Mouse (Mus musculus): ENCODE data around the gene Zfp869. TPM values are rescaled to one million over a fixed set of nuclear protein-coding genes. Genes with fewer than 3 reads are reported as not detected.
A peak's percentile ranks its signal among the peaks of the same experiment; 100 is the strongest.
"Not testable (repeated sequence)": the region's sequence is repeated elsewhere in the genome, so short reads cannot be mapped to it uniquely, and the experiment has no call there.

The Zfp869 gene
- 5.4 TPM for polyA plus RNA-seq (2012; fragmentation: generic; extraction: Trizol)

- peaks cover 42% of the 10 kb centered on the region for H3K79me2 ChIP-seq (ENCODE audit: control insufficient read depth, insufficient read depth)
- H3K36me3 ChIP-seq (ENCODE audit: control insufficient read depth, insufficient read depth) = peaks cover 47% of the 10 kb centered on the region
- not testable (repeated sequence) for H3K4me2 ChIP-seq (ENCODE audit: low read depth); H3ac ChIP-seq (ENCODE audit: control insufficient read depth, insufficient read length); H3K27me3 ChIP-seq (ENCODE audit: control insufficient read depth, insufficient read depth, insufficient read length); H3K4me3 ChIP-seq
Measured at GRCm38 (mm10) chr8:69710624-69711023, at the start of gene Zfp869. TSS of gene Zfp869 (minus strand) at chr8:69710724.

GRCm38 (mm10) chr8:69758316-69758715 is 47.8 kb upstream of the Zfp869 start:
- H3K4me2 ChIP-seq (ENCODE audit: low read depth) = no peak overlapping the region
- peaks cover 5% of the 10 kb centered on the region for H3K36me3 ChIP-seq (ENCODE audit: control insufficient read depth, insufficient read depth)
- H3ac ChIP-seq (ENCODE audit: control insufficient read depth, insufficient read length) = no peak overlapping the region
- no peaks in the 10 kb centered on the region for H3K79me2 ChIP-seq (ENCODE audit: control insufficient read depth, insufficient read depth)
- TF ChIP-seq SRF (IDR thresholded peaks at IDR 0.05; ENCODE audit: control insufficient read depth, insufficient read length, low read depth) (no peak), TCF3 (IDR thresholded peaks at IDR 0.05; ENCODE audit: insufficient read length, low read depth) (no peak), MYOG (IDR thresholded peaks at IDR 0.05; ENCODE audit: control insufficient read depth in 1 of 3, insufficient read depth in 1 of 3, insufficient read length in 2 of 3, low read depth in 2 of 3) (no peak), POLR2AphosphoS2 (IDR thresholded peaks at IDR 0.05; ENCODE audit: insufficient read length, low read depth) (no peak), MAX (IDR thresholded peaks at IDR 0.05; ENCODE audit: low read depth) (no peak), E2F4 (IDR thresholded peaks at IDR 0.05; ENCODE audit: insufficient read depth) (no peak), TCF12 (IDR thresholded peaks at IDR 0.05; ENCODE audit: insufficient read depth, poor library complexity, severe bottlenecking) (no peak), REST (IDR thresholded peaks at IDR 0.05; ENCODE audit: insufficient read depth, insufficient read length) (no peak), USF1 (IDR thresholded peaks at IDR 0.05; ENCODE audit: low read depth) (no peak), POLR2A (IDR thresholded peaks at IDR 0.05; ENCODE audit: insufficient read length, low read depth) (no peak), MYOD1 (IDR thresholded peaks at IDR 0.05; ENCODE audit: control insufficient read depth in 1 of 3, insufficient read length in 2 of 3, low read depth in 2 of 3) (no peak)
- H3K4me3 ChIP-seq = no peak overlapping the region
- no peaks in the 10 kb centered on the region for H3K27me3 ChIP-seq (ENCODE audit: control insufficient read depth, insufficient read depth, insufficient read length)

GRCm38 (mm10) chr8:69752437-69752836 is 41.9 kb upstream of the Zfp869 start:
- TF ChIP-seq USF1 (IDR thresholded peaks at IDR 0.05; ENCODE audit: low read depth) = no peak
- TF ChIP-seq POLR2A (IDR thresholded peaks at IDR 0.05; ENCODE audit: insufficient read length, low read depth) = no peak
- no peak for TF ChIP-seq TCF12 (IDR thresholded peaks at IDR 0.05; ENCODE audit: insufficient read depth, poor library complexity, severe bottlenecking)
- TF ChIP-seq SRF (IDR thresholded peaks at IDR 0.05; ENCODE audit: control insufficient read depth, insufficient read length, low read depth) = no peak
- TF ChIP-seq POLR2AphosphoS2 (IDR thresholded peaks at IDR 0.05; ENCODE audit: insufficient read length, low read depth) = no peak
- no peak for TF ChIP-seq MAX (IDR thresholded peaks at IDR 0.05; ENCODE audit: low read depth)
- no peak for TF ChIP-seq CEBPB (IDR thresholded peaks at IDR 0.05; ENCODE audit: insufficient read depth, poor library complexity, severe bottlenecking)
- TF ChIP-seq REST (IDR thresholded peaks at IDR 0.05; ENCODE audit: insufficient read depth, insufficient read length) = no peak
- TF ChIP-seq MYOD1 (IDR thresholded peaks at IDR 0.05; ENCODE audit: control insufficient read depth in 1 of 3, insufficient read length in 2 of 3, low read depth in 2 of 3) = no peak
- TF ChIP-seq E2F4 (IDR thresholded peaks at IDR 0.05; ENCODE audit: insufficient read depth) = no peak
- TF ChIP-seq TCF3 (IDR thresholded peaks at IDR 0.05; ENCODE audit: insufficient read length, low read depth) = no peak
- no peak for TF ChIP-seq MYOG (IDR thresholded peaks at IDR 0.05; ENCODE audit: control insufficient read depth in 1 of 3, insufficient read depth in 1 of 3, insufficient read length in 2 of 3, low read depth in 2 of 3)
- no peak overlapping the region for H3ac ChIP-seq (ENCODE audit: control insufficient read depth, insufficient read length)
- no peaks in the 10 kb centered on the region for H3K36me3 ChIP-seq (ENCODE audit: control insufficient read depth, insufficient read depth)
- H3K27me3 ChIP-seq (ENCODE audit: control insufficient read depth, insufficient read depth, insufficient read length) = no peaks in the 10 kb centered on the region
- no peaks in the 10 kb centered on the region for H3K79me2 ChIP-seq (ENCODE audit: control insufficient read depth, insufficient read depth)
- no peak overlapping the region for H3K4me3 ChIP-seq
- H3K4me2 ChIP-seq (ENCODE audit: low read depth) = no peak overlapping the region

GRCm38 (mm10) chr8:69749544-69750454 is 39.3 kb upstream of the Zfp869 start, which contains the start of gene Zfp963:
TSS of gene Zfp963 (minus strand) at chr8:69749970.
- Histone ChIP-seq H3K4me3 (peak within 1 kb of the TSS; percentile 24), H3K36me3 (ENCODE audit: control insufficient read depth, insufficient read depth) (no peaks in the 10 kb centered on the region), H3K4me2 (ENCODE audit: low read depth) (peak within 1 kb of the TSS; percentile 90), H3K27me3 (ENCODE audit: control insufficient read depth, insufficient read depth, insufficient read length) (no peaks in the 10 kb centered on the region), H3K79me2 (ENCODE audit: control insufficient read depth, insufficient read depth) (no peaks in the 10 kb centered on the region), H3ac (ENCODE audit: control insufficient read depth, insufficient read length) (peak within 1 kb of the TSS; percentile 73)
- TF ChIP-seq TCF12 (IDR thresholded peaks at IDR 0.05; ENCODE audit: insufficient read depth, poor library complexity, severe bottlenecking) = no peak
- peak; percentile 99 for TF ChIP-seq POLR2A (IDR thresholded peaks at IDR 0.05; ENCODE audit: insufficient read length, low read depth)
- peak; percentile 100 for TF ChIP-seq POLR2AphosphoS2 (IDR thresholded peaks at IDR 0.05; ENCODE audit: insufficient read length, low read depth)
- peak in 1 of 3 experiments; percentile 15 for TF ChIP-seq MYOG (IDR thresholded peaks at IDR 0.05; ENCODE audit: control insufficient read depth in 1 of 3, insufficient read depth in 1 of 3, insufficient read length in 2 of 3, low read depth in 2 of 3)
- no peak for TF ChIP-seq MAX (IDR thresholded peaks at IDR 0.05; ENCODE audit: low read depth)
- no peak for TF ChIP-seq TCF3 (IDR thresholded peaks at IDR 0.05; ENCODE audit: insufficient read length, low read depth)
- TF ChIP-seq CEBPB (IDR thresholded peaks at IDR 0.05; ENCODE audit: insufficient read depth, poor library complexity, severe bottlenecking) = no peak
- TF ChIP-seq MYOD1 (IDR thresholded peaks at IDR 0.05; ENCODE audit: control insufficient read depth in 1 of 3, insufficient read length in 2 of 3, low read depth in 2 of 3) = peak in 2 of 3 experiments; percentile 7 to 17
- TF ChIP-seq REST (IDR thresholded peaks at IDR 0.05; ENCODE audit: insufficient read depth, insufficient read length) = peak; percentile 22
- TF ChIP-seq E2F4 (IDR thresholded peaks at IDR 0.05; ENCODE audit: insufficient read depth) = no peak
